Mouse (Mus musculus): ENCODE measurements at regions not wholly inside any gene's neighbourhood (a gene's known extent, or its start where the extent isn't known, plus 50 kb on each side); places are given as distances from the start of the nearest gene placed in this dataset.

GRCm38 (mm10) chr6:93623541-93623940 lies 660.2 kb downstream of the Magi1 start:
- ATAC-seq (ENCODE audit: low read depth): no peak; the same call in 1 of the 2 replicates
- WGBS: 6% methylated on average over 5 of the region's 5 CpGs
- Histone ChIP-seq H3K27ac (replicated peaks) (no peak overlapping the region), H3K4me3 (no peak overlapping the region), H3K9ac (no peak overlapping the region), H3K36me3 (no peaks in the 10 kb centered on the region), H3K27me3 (0 out of 2 replicates have a peak, but pooled peaks cover 5% of the 10 kb centered on the region), H3K4me1 (replicated peaks) (peaks cover 11% of the 10 kb centered on the region), H3K4me2 (no peak overlapping the region), H3K9me3 (no peaks in the 10 kb centered on the region; the same call in 1 of the 2 replicates)

DNA sequence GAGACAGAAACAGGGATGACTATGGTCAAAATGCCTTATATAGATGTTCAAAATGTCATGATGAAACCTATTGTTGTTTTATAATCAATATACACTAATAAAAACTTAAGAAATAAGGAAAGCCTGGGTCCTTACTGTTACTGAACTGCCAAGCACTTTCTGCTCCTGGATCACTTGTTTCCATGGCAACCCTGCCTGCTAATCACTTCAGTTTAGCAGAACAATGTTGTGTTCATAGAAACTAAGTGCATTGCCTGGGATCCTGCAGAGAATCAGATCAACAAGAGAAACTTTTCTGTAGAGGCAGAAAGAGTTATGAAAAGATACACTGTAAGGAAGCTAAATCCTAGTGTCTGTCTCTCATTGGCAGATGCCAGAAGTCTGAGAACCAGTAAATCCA lies 666.8 kb downstream of the Magi1 start:
- Histone ChIP-seq H3K4me1 (replicated peaks) (no peaks in the 10 kb centered on the region), H3K9ac (no peak overlapping the region), H3K27me3 (no peaks in the 10 kb centered on the region), H3K9me3 (no peaks in the 10 kb centered on the region), H3K4me3 (no peak overlapping the region), H3K36me3 (no peaks in the 10 kb centered on the region), H3K27ac (replicated peaks) (no peak overlapping the region), H3K4me2 (no peak overlapping the region)
- ATAC-seq (ENCODE audit: low read depth): no peak

DNA sequence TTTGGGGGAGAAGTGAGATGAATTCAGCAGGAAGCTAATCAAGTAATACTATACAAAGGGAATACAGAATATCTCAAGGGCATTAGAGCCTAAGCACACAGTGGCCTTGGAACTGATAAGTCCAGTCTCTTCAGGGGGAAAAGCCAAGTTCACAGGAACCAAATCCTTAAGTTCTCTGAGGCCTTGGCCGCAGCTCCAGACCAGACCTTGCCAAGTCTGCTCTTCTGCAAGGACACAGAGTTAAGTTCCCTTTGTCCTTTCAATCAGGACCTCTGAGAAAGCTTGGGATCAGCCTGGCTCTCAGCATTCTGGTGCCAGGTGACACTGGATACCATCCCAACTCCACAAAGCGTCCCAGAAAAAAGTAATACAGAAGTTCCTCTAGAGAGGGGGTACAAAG lies 657.1 kb upstream of the Adamts9 start:
- Histone ChIP-seq H3K4me1 (replicated peaks) (no peaks in the 10 kb centered on the region), H3K9me3 (no peaks in the 10 kb centered on the region), H3K9ac (no peak overlapping the region), H3K27me3 (no peaks in the 10 kb centered on the region), H3K4me3 (no peak overlapping the region), H3K36me3 (no peaks in the 10 kb centered on the region), H3K4me2 (no peak overlapping the region), H3K27ac (replicated peaks) (no peak overlapping the region)
- 93% methylated on average over 2 of the region's 2 CpGs for WGBS
- ATAC-seq (ENCODE audit: low read depth): no peak

GRCm38 (mm10) chr6:93599371-93599770 lies 656.1 kb upstream of the Adamts9 start:
- Histone ChIP-seq H3K27me3 (no peaks in the 10 kb centered on the region), H3K9me3 (no peaks in the 10 kb centered on the region), H3K4me1 (replicated peaks) (no peaks in the 10 kb centered on the region), H3K9ac (no peak overlapping the region), H3K27ac (replicated peaks) (no peak overlapping the region), H3K4me3 (no peak overlapping the region), H3K36me3 (no peaks in the 10 kb centered on the region), H3K4me2 (no peak overlapping the region)
- ATAC-seq (ENCODE audit: low read depth): no peak
- WGBS: 56% methylated on average over 3 of the region's 3 CpGs

- Histone ChIP-seq H3K4me1 (replicated peaks) (no peaks in the 10 kb centered on the region), H3K27ac (replicated peaks) (no peak overlapping the region), H3K36me3 (no peaks in the 10 kb centered on the region), H3K4me3 (no peak overlapping the region), H3K27me3 (no peaks in the 10 kb centered on the region), H3K9me3 (no peaks in the 10 kb centered on the region), H3K9ac (no peak overlapping the region), H3K4me2 (no peak overlapping the region)
- 65% methylated on average over 2 of the region's 2 CpGs for WGBS
- ATAC-seq (ENCODE audit: low read depth): no peak
These were observed 646.6 kb upstream of the Adamts9 start for GRCm38 (mm10) chr6:93589935-93590334.

DNA sequence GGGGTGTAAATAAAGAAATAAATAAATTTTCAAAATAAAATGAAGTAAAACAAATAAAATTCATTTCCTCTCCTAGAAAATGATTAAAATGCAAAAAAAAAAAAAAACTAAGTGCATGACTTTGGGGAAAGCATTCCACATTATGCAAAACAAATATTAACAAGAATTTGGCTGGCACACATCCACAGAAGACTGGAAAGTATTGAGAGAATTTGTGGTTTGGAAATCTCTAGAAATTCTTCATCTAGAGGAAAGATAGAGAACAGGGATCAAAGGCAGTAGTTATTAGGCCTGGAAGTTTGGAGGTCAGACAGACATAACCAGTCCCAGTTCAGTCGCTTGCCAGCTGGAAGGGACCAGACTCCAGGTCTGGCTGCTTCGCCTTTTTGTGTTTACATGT lies 643.6 kb upstream of the Adamts9 start:
- no peaks in the 10 kb centered on the region for H3K4me1 ChIP-seq (replicated peaks)
- H3K9me3 ChIP-seq: no peaks in the 10 kb centered on the region
- H3K27ac ChIP-seq (replicated peaks): no peak overlapping the region

GRCm38 (mm10) chr6:93581141-93581540 lies 637.8 kb upstream of the Adamts9 start:
- no peaks in the 10 kb centered on the region for H3K4me1 ChIP-seq (replicated peaks)
- no peaks in the 10 kb centered on the region for H3K27me3 ChIP-seq
- no peak for ATAC-seq (ENCODE audit: low read depth)
- no peak overlapping the region for H3K4me2 ChIP-seq
- H3K4me3 ChIP-seq: no peak overlapping the region
- H3K9me3 ChIP-seq: no peaks in the 10 kb centered on the region
- no peak overlapping the region for H3K27ac ChIP-seq (replicated peaks)
- no peak overlapping the region for H3K9ac ChIP-seq
- H3K36me3 ChIP-seq: no peaks in the 10 kb centered on the region
- WGBS: 83% methylated on average over 7 of the region's 7 CpGs

More for the DNA sequence above, 643.6 kb upstream of the Adamts9 start:
- Histone ChIP-seq H3K4me3 (no peak overlapping the region), H3K9ac (no peak overlapping the region), H3K36me3 (no peaks in the 10 kb centered on the region), H3K27me3 (no peaks in the 10 kb centered on the region), H3K4me2 (no peak overlapping the region)
- ATAC-seq (ENCODE audit: low read depth): no peak
- 91% methylated on average over 2 of the region's 2 CpGs for WGBS

DNA sequence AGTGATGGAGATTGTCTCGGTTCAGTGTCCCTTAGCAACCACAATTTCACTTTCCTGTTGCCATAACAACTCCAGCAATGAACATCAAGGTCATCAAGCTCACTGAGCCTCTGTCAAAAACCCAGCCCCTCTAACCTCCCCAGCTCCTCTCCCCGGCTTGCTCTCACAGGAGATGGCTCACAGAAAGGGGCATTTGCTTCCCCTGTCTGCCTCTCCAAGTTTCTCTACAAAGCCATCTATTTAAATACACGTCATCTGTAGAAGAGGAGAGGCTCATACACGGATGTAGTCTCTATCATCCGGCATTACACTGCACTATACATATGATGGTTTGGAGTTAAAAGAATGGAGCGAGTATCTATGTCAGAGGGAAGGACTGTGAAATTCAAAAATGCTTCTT lies 637.4 kb upstream of the Adamts9 start:
- Histone ChIP-seq H3K36me3 (no peaks in the 10 kb centered on the region), H3K27ac (replicated peaks) (no peak overlapping the region), H3K4me1 (replicated peaks) (no peaks in the 10 kb centered on the region), H3K27me3 (no peaks in the 10 kb centered on the region), H3K4me2 (no peak overlapping the region), H3K9me3 (no peaks in the 10 kb centered on the region), H3K4me3 (no peak overlapping the region), H3K9ac (no peak overlapping the region)
- 59% methylated on average over 6 of the region's 6 CpGs for WGBS
- no peak for ATAC-seq (ENCODE audit: low read depth)

DNA sequence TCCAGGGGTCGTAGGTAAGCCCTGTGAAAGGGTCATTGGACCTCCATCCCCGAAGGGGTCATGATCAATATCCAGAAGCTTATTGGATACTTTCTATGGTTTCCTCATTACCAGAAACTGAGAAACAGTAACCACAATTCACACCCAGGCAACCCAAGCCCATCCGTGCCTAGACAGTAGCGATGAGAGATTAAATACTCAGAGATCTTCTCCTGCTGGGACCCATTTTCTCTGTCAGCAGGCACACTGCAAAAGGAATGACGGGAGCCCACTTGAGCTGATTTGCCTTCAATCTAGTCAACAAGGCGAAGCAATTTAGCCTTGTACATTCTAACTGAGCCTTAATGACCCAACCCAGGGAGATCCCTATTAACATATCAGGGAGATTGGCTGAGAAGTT lies 632.0 kb upstream of the Adamts9 start:
- Histone ChIP-seq H3K27me3 (no peaks in the 10 kb centered on the region), H3K9ac (no peak overlapping the region), H3K27ac (replicated peaks) (no peak overlapping the region), H3K9me3 (no peaks in the 10 kb centered on the region), H3K4me3 (no peak overlapping the region), H3K36me3 (no peaks in the 10 kb centered on the region), H3K4me2 (no peak overlapping the region), H3K4me1 (replicated peaks) (peaks cover 16% of the 10 kb centered on the region)
- ATAC-seq (ENCODE audit: low read depth): no peak
- 56% methylated on average over 6 of the region's 6 CpGs for WGBS

DNA sequence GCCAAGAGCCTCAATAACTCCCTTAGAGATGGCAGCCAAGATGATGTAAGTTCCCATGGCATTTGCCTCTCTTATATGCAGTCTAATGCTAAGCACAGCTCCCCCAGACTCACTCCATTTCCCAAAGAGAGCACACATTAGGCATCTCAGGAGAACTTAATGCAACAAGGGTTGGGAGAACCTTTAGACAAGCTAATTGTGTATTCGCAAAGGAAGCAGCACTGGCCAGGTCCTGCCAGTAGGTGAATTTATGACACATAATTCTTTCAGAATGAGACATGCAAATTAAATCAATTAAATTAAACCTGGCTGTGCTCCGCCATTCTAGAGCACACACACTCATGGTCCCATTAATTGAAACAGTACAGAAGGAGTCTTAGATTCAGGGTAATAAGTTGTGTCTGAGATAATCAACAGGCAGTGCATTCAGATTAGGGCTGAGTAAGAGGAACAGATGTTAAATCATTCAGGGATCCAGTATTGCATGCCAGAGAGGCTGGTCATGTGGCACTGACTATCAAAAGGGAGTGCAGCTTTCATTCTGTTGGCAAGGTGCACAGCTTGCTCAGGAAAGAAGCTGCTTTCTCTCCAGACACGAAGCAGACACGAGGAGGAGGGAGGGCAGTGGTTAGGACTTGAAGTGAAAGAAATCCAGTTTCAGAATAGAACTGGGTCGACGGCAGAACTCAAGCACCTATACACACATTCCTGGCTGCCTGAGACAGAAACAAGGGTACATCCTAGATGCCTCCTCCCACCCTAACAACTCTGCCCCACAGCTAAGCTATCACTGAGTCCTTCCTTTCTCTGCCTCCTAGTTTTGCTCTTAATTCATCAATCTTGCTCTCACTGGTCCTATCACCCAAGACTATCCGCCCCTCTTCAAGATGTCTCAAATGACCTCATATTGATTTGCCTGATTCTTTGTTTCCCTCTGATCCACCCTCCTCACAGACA lies 630.7 kb upstream of the Adamts9 start:
- ATAC-seq (ENCODE audit: low read depth): peak; percentile 90
- WGBS: 60% methylated on average over 7 of the region's 7 CpGs
- H3K36me3 ChIP-seq: no peaks in the 10 kb centered on the region

DNA sequence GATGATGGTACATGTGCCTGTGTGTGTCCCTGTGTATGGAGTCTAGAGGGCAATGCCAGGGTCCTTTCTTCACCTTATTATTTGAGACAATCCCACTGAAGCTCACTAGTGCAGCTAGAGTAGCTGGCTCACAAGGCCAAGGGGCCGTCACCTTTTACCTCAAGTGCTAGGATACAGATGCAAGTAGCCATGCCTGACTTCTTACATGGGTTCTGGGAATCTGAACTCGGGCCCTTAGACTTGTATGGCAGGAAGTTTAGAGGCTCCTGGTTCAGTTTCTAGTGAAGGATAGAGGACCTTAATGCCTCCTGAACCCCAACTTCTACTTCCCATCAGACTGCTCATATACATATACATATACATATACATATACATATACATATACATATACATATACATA lies 626.6 kb upstream of the Adamts9 start:
- Histone ChIP-seq H3K4me3 (no peak overlapping the region), H3K9me3 (no peaks in the 10 kb centered on the region), H3K36me3 (no peaks in the 10 kb centered on the region), H3K9ac (no peak overlapping the region), H3K27ac (replicated peaks) (no peak overlapping the region), H3K4me1 (replicated peaks) (peaks cover 15% of the 10 kb centered on the region), H3K4me2 (no peak overlapping the region), H3K27me3 (no peaks in the 10 kb centered on the region)
- ATAC-seq (ENCODE audit: low read depth): no peak
- 94% methylated on average over 2 of the region's 2 CpGs for WGBS

More for the DNA sequence above, 630.7 kb upstream of the Adamts9 start:
- no peak overlapping the region for H3K9ac ChIP-seq
- H3K27ac ChIP-seq (replicated peaks): no peak overlapping the region
- no peaks in the 10 kb centered on the region for H3K9me3 ChIP-seq
- H3K4me3 ChIP-seq: no peak overlapping the region
- no peak overlapping the region for H3K4me2 ChIP-seq
- H3K4me1 ChIP-seq (replicated peaks): peaks cover 16% of the 10 kb centered on the region
- H3K27me3 ChIP-seq: no peaks in the 10 kb centered on the region

DNA sequence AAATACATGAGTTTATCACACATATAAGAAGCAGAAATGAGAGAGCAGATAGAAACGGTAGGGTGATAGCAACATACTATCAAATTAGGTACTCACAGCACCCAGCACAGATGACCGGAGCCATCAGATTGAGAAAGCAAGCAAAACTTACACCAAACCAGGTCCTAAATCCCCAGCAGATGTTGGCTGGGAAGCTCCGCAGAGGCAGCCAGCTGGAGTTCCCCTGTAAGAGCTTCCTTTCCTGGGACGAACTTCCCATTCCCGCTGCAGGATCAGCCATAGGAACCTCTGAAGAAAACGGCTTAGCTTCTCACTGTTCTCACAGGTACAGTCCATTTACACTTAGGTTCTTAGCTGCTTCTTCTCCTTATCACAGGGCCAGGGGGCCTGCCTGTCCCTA lies 625.9 kb upstream of the Adamts9 start:
- no peak overlapping the region for H3K4me2 ChIP-seq
- no peak for ATAC-seq (ENCODE audit: low read depth)
- no peak overlapping the region for H3K9ac ChIP-seq
- peaks cover 9% of the 10 kb centered on the region for H3K4me1 ChIP-seq (replicated peaks)
- H3K4me3 ChIP-seq: no peak overlapping the region
- no peaks in the 10 kb centered on the region for H3K27me3 ChIP-seq
- no peaks in the 10 kb centered on the region for H3K36me3 ChIP-seq
- no peak overlapping the region for H3K27ac ChIP-seq (replicated peaks)
- WGBS: 84% methylated on average over 6 of the region's 6 CpGs
- H3K9me3 ChIP-seq: no peaks in the 10 kb centered on the region

DNA sequence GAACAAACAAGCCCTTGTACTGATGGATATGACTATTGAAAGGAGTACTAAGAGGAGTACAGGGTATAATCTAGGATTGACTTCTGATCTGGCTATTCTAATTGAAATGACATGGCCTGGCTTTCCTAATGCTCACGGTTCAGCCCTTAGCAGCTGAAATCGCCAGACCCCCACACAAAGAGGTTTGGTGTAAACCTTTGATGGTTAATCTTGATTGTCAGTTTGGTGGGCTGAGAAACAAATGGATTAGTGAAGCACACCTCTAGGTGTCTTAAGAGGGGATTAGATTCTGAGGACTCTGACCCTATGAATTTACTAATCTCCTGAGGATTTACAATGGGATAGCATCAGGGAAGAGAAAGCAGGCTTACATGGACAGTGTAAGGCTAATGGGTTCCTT lies 623.4 kb upstream of the Adamts9 start:
- H3K9ac ChIP-seq: no peak overlapping the region
- no peak overlapping the region for H3K27ac ChIP-seq (replicated peaks)
- H3K4me3 ChIP-seq: no peak overlapping the region
- 44% methylated on average over 2 of the region's 2 CpGs for WGBS
- no peaks in the 10 kb centered on the region for H3K36me3 ChIP-seq
- no peak for ATAC-seq (ENCODE audit: low read depth)
- no peaks in the 10 kb centered on the region for H3K9me3 ChIP-seq
- H3K4me2 ChIP-seq: no peak overlapping the region
- H3K27me3 ChIP-seq: no peaks in the 10 kb centered on the region
- no peaks in the 10 kb centered on the region for H3K4me1 ChIP-seq (replicated peaks)

Data from neural tube, embryonic 13.5 days (tissue).